Mouse (Mus musculus) C2C12 (cell line): Measurements from ENCODE around the gene Fam50b.

Experiments used
- CTCF ChIP-seq: IDR thresholded peaks from one replicate; pipeline ENCODE4 v1.5.1; 2011; ENCODE audit not compliant: control insufficient read depth, insufficient read depth, insufficient read length
- FOSL1 ChIP-seq: IDR thresholded peaks from one replicate; pipeline ENCODE4 v1.8.0; 2011; ENCODE audit warnings: mild to moderate bottlenecking, low read length; ENCODE audit not compliant: poor library complexity, insufficient read depth, severe bottlenecking
- MYOG ChIP-seq: IDR thresholded peaks from one replicate; pipeline ENCODE4 v1.6.1; 2011; ENCODE audit not compliant: control insufficient read depth, insufficient read length; ENCODE audit errors: extremely low read depth

DNA sequence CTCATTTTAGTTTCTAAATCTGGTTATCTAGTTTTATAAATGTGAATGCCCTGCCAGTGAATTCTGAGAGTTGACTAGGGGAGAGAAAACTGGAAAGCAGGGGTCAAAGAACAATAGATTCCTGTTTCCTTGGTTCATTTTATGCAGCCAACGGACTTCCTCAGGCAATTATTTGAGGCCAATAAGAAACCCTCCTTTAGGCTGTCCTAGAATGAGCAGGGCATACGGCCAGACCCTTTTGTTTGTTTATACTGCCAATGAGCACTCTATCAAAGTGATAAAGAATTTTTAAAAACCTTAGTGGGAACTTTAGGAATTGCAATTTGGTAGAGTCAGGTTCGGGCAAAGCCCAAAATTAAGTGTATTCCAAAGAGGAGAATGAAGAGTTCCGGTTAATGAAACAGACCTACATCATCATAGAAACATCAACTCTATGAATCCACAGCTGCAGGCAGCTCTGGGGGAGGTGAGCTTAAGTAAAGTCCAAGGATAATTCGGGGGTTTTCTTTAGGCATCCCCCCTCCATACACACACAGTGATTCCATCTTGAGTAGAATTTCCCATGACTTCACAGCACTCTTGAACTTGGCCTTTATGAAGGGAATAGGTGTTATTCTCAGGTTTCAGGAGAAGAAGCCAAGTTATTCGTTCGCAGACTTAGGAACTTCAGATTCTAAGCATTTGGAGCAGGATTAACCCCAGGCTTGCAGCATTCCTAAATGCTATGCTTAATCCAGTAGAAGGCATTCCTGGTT lies 46.4 kb downstream of the Fam50b start:
- TF ChIP-seq CTCF (no peak), FOSL1 (no peak), MYOG (no peak)
